Mouse (Mus musculus) limb, embryonic 15.5 days (tissue): ENCODE results near the gene Igsf21. TPM values are rescaled to one million over a fixed set of nuclear protein-coding genes. Genes with fewer than 3 reads are reported as not detected.

ENCODE experiments used
- ATAC-seq: fragments of 200-750 bp; cut with Nextera tagmentation; 2 replicates; pipeline ENCODE4 v1.8.0; 2017; ENCODE audit warnings: low read depth, moderate TSS enrichment; ENCODE audit not compliant: insufficient number of reproducible peaks, low FRiP score, low TSS enrichment
- H3K27ac ChIP-seq: fragments of 300-500 bp; sonication (generic); 2 replicates; pipeline ENCODE4 v1.5.1; 2015; ENCODE audit warnings: moderate library complexity, mild to moderate bottlenecking, inconsistent platforms
- H3K27me3 ChIP-seq: fragments of 300-500 bp; sonication (generic); 2 replicates; pipeline ENCODE4 v1.6.1; 2015; ENCODE audit warnings: inconsistent platforms
- H3K36me3 ChIP-seq: fragments of 300-500 bp; sonication (generic); 2 replicates; pipeline ENCODE4 v1.6.1; 2015; ENCODE audit warnings: inconsistent platforms
- H3K4me1 ChIP-seq: fragments of 300-500 bp; sonication (generic); 2 replicates; pipeline ENCODE4 v1.6.1; 2015; ENCODE audit warnings: inconsistent platforms
- H3K4me2 ChIP-seq: fragments of 300-500 bp; sonication (generic); 2 replicates; pipeline ENCODE4 v1.6.1; 2015; ENCODE audit warnings: mild to moderate bottlenecking, inconsistent platforms
- H3K4me3 ChIP-seq: fragments of 300-500 bp; sonication (generic); 2 replicates; pipeline ENCODE4 v1.5.1; 2015; ENCODE audit warnings: mild to moderate bottlenecking, inconsistent platforms
- H3K9ac ChIP-seq: fragments of 300-500 bp; sonication (generic); 2 replicates; pipeline ENCODE4 v1.6.1; 2015; ENCODE audit warnings: inconsistent platforms
- H3K9me3 ChIP-seq: fragments of 300-500 bp; sonication (generic); 2 replicates; pipeline ENCODE4 v1.6.1; 2016; ENCODE audit warnings: inconsistent platforms
- WGBS: fragments of 180-500 bp; shearing (Covaris S2); methylation state at CpG from one replicate; pipeline ENCODE4 v1.1.7; 2015; 5-methylcytosine and 5-hydroxymethylcytosine counted together
- polyA plus RNA-seq: library from polyadenylated mRNA; unstranded; fragments of >200 nt; fragmentation: Nextera tagmentation; extraction: Ambion mirVana; gene quantifications from 2 replicates; pipeline ENCODE4 v1.2.1, GENCODE M21; 2015

The Igsf21 gene
- polyA plus RNA-seq, 1 experiment from 2014 or later = 0.73 TPM

DNA sequence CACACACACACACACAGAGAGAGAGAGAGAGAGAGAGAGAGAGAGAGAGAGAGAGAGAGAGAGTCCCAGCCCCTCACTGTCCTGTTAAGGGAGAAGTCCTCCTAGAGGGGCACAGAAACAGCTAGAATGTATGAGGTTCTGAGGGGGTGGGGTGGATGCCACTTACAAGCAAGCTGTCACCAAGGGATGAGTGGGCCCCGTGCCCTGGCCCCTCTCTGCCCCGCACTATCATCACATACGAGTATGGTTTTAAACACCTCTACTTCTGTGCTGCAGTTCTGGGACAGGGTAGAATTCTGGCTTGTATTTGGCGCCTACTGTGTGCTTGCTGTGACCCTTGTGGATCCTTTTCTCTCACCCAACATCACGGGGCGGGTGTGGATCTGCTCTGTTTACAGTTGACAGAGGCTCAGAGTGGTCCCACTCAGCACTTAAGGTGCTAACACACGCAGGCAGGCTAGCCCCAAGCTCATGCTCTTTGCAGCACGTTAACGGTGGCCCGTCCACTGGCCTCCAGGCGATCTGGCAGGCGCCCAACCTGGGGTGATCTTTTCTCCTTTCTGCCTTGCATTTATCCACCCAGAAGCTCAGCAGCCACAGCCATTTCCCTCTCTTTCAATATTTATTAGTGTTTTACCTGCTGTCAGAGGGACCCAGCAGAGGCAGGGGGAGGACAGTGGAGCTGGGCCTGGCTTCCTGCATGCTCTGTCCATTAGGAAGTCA is 116.9 kb downstream of the Igsf21 start:
- H3K4me3 ChIP-seq = no peak overlapping the region
- 51% methylated on average over 12 of the region's 12 CpGs for whole genome bisulfite sequencing
- ATAC-seq = no peak
- no peak overlapping the region for H3K4me2 ChIP-seq
- H3K27me3 ChIP-seq = peaks cover 16% of the 10 kb centered on the region
- H3K27ac ChIP-seq = no peak overlapping the region
- no peaks in the 10 kb centered on the region; the same call in 1 of the 2 replicates for H3K4me1 ChIP-seq
- H3K9me3 ChIP-seq = no peaks in the 10 kb centered on the region
- no peaks in the 10 kb centered on the region for H3K36me3 ChIP-seq
- H3K9ac ChIP-seq = no peak overlapping the region

DNA sequence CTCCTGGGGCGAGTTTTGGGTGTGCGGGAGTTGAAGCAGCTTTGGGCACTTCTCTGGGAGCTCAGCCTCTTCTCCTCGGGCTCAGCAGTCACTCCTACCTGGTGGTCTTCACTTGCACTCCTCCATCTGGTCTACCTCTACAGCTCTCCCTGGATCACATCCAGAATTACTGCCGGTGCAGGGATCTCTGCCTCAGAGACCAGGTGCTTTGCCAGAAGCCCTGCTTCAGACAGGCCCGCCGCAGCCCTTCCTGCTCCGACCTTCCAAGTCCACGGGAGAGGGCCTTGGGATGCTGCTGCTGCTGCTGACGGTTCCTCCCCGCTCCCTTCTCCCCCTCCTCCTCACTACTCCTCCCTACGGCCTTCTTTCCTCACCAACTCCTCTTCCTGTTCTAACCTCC is 118.5 kb downstream of the Igsf21 start:
- H3K4me3 ChIP-seq = no peak overlapping the region
- H3K4me2 ChIP-seq = no peak overlapping the region
- no peaks in the 10 kb centered on the region for H3K9me3 ChIP-seq
- H3K4me1 ChIP-seq = no peaks in the 10 kb centered on the region; the same call in 1 of the 2 replicates
- no peaks in the 10 kb centered on the region for H3K36me3 ChIP-seq
- ATAC-seq = no peak
- H3K27ac ChIP-seq = no peak overlapping the region
- no peak overlapping the region for H3K9ac ChIP-seq
- WGBS = 64% methylated on average over 11 of the region's 11 CpGs
- peaks cover 18% of the 10 kb centered on the region for H3K27me3 ChIP-seq

DNA sequence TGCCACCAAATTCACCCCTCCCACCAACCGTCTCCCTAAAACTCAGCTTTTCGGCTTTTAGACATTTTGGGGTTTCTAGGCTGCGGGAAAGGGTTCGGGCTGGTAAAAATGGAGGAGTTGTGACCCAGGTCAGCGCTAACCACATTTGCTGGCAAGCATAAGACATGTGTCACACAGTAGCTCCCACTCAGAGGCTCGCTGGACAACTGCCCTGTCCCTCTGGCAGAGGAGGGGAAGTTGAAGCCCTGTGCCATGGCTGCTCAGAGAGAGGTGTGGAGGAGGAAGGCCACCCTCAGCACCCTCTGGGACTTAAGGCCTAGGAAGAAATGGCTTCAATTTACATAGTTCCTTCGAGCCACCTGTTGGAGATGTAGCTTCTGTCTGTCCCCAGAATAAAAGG is 120.8 kb downstream of the Igsf21 start:
- ATAC-seq = no peak
- 80% methylated on average over 7 of the region's 7 CpGs for WGBS
- no peak overlapping the region for H3K9ac ChIP-seq

DNA sequence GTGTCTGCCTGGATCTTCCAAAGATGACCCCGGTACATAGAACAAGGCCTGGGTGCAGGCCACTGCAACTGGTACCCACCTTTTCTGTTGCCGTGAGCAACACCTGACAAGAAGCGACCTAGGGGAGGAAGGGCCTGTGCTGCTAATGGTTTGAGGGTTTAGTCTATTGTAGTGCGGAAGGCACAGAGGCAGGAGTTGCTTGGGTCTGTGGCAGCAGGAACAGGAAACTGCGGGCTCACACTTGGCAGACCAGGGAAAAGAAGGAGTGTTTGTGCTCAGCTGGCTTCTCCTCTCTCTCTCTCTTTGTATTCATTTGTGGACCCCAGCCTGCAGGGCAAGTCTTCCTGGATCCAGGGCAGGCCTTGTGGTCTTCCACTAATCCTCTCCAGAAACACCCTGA is 124.0 kb downstream of the Igsf21 start:
- 91% methylated on average over 5 of the region's 5 CpGs for WGBS
- H3K9me3 ChIP-seq = no peaks in the 10 kb centered on the region
- no peak overlapping the region for H3K4me2 ChIP-seq
- H3K4me3 ChIP-seq = no peak overlapping the region
- H3K27ac ChIP-seq = no peak overlapping the region
- no peaks in the 10 kb centered on the region; the same call in 1 of the 2 replicates for H3K4me1 ChIP-seq
- H3K27me3 ChIP-seq = 0 out of 2 replicates have a peak, but pooled peaks cover 3% of the 10 kb centered on the region
- ATAC-seq = no peak
- H3K36me3 ChIP-seq = no peaks in the 10 kb centered on the region
- no peak overlapping the region for H3K9ac ChIP-seq

More for the DNA sequence above, 120.8 kb downstream of the Igsf21 start:
- Histone ChIP-seq H3K9me3 (no peaks in the 10 kb centered on the region), H3K4me1 (no peaks in the 10 kb centered on the region; the same call in 1 of the 2 replicates), H3K27me3 (peaks cover 3% of the 10 kb centered on the region), H3K27ac (no peak overlapping the region), H3K4me3 (no peak overlapping the region), H3K36me3 (no peaks in the 10 kb centered on the region), H3K4me2 (no peak overlapping the region)

DNA sequence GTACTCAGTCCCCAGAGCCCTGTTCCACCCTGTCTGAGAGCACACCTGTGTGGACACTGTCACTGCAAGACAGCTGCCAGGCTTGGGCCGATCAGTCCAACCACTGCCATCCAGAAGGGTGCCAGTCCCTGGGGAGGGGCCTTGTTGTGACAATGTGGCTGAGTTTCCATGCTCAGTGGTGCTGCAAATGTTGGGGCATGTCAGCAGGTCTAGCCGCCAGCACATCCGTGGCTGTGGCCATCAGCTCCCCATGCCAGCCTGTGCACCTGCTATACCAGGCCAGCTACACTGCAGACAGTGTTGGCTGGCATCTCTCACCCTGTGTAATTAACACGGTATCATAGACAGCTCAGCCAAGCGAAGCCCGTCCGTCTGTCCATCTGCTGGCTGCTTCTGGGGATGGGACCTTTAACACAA is 129.3 kb downstream of the Igsf21 start:
- 0 out of 2 replicates have a peak, but pooled peaks cover 3% of the 10 kb centered on the region for H3K27me3 ChIP-seq
- no peak for ATAC-seq
- peaks cover 10% of the 10 kb centered on the region; the same call in 1 of the 2 replicates for H3K4me1 ChIP-seq
- no peaks in the 10 kb centered on the region for H3K9me3 ChIP-seq
- H3K36me3 ChIP-seq = no peaks in the 10 kb centered on the region
- 82% methylated on average over 7 of the region's 7 CpGs for WGBS
- H3K4me2 ChIP-seq = no peak overlapping the region
- no peak overlapping the region for H3K4me3 ChIP-seq
- H3K27ac ChIP-seq = no peak overlapping the region
- H3K9ac ChIP-seq = no peak overlapping the region

DNA sequence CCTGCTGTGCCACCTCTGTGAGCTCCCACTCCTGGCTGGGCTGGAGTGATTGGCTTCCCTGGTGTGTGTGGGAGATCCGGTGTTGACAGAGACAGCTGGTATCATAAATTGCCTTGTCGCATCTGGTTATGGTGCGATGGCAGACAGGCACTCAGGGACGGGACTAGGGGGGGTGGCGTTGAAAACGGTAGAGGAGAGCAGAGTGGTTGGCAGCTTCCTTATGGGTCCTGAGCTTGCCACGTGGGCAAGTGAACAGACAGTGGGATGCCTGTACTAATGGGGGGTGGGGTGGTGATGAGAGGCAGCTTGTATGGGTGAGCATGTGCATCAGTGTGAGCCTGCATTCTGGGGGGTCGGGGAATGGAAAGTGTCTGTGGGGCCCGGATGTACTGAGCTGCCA is 130.8 kb downstream of the Igsf21 start:
- Histone ChIP-seq H3K9me3 (no peaks in the 10 kb centered on the region), H3K27ac (no peak overlapping the region), H3K4me3 (no peak overlapping the region), H3K27me3 (peaks cover 10% of the 10 kb centered on the region; the same call in 1 of the 2 replicates), H3K36me3 (no peaks in the 10 kb centered on the region), H3K4me2 (no peak overlapping the region), H3K9ac (no peak overlapping the region), H3K4me1 (peaks cover 10% of the 10 kb centered on the region; the same call in 1 of the 2 replicates)
- 67% methylated on average over 9 of the region's 9 CpGs for WGBS
- no peak for ATAC-seq

DNA sequence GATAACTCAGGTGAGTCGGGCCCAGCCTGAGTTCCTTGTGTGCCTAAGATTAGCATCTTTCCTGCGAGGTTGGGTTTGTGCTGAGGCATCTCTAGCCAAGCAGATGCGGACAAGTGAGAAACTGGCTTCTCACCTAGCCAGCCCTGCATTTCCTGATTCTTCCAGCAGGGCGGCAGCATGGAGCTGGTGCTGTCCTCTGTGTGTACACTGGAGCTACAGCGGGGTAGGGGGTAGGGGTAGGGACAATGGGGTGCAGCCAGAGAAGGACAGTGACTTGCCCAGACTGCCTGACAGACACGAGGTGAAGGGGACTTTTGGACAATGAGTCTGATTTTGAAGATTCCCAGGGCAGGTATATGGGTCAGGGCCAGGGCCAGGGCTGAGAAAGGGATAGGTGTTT is 131.5 kb downstream of the Igsf21 start:
- peaks cover 10% of the 10 kb centered on the region; the same call in 1 of the 2 replicates for H3K4me1 ChIP-seq
- whole genome bisulfite sequencing = 93% methylated on average over 6 of the region's 6 CpGs
- peaks cover 16% of the 10 kb centered on the region for H3K27me3 ChIP-seq
- no peaks in the 10 kb centered on the region for H3K9me3 ChIP-seq
- H3K36me3 ChIP-seq = no peaks in the 10 kb centered on the region
- H3K9ac ChIP-seq = no peak overlapping the region
- no peak overlapping the region for H3K4me2 ChIP-seq
- H3K4me3 ChIP-seq = no peak overlapping the region
- no peak for ATAC-seq
- H3K27ac ChIP-seq = no peak overlapping the region

DNA sequence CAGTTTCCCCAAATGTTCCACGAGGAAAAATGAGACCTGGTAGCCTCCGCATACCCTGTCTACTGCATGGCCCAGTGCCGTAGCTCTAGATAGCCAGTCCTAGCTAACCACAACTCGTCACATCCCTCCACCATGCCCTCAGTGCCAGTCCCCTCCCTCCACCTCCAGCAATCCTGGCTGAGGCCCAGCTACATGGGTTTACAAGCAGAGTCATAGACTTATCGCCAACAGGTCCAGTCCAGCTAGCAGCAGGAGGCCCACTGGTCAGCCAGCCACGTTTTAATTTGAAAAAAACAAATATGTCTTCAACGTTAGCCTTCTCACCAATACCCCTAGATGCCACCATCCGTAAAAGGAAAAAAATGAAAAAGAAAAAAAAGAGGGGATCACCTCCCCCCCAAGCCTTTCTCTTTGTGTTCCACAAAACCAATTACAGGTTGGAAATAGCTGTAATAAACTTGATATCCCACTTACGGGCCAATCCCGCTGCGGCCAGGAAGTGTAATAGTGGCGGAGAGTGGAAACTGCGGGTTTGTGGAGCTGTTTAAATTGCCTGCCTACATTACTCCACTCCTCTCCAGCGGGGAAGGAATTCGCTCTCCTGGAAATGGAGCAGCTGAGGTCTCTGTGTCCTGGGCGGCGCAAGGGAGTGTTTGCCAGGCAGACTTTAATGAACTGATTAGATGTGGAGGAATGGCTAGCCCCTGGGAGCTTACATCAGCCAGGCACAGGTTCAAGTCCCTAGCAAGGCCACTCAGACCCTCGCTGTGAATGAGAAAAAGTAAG is 132.7 kb downstream of the Igsf21 start:
- 46% methylated on average over 18 of the region's 18 CpGs for WGBS

DNA sequence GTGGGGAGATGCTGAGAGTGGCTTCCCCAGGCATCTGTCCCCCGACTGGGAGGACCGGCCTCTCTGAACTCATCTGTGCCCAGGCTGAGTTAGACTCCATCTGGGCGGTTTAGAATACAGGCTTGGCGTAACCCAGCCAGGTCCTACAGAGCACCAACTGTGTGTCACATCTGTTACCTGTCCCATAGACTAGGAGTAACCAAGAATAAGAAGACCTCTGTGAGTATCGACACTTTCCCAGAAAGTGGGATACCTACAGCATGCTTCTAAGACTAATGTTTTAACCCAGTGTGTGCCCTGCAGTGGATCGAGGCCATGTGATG is 137.0 kb downstream of the Igsf21 start:
- H3K27me3 ChIP-seq = peaks cover 54% of the 10 kb centered on the region
- H3K4me1 ChIP-seq = peaks cover 25% of the 10 kb centered on the region
- H3K9me3 ChIP-seq = no peaks in the 10 kb centered on the region
- H3K4me3 ChIP-seq = no peak overlapping the region
- H3K4me2 ChIP-seq = no peak overlapping the region
- H3K9ac ChIP-seq = no peak overlapping the region
- no peak overlapping the region for H3K27ac ChIP-seq
- no peaks in the 10 kb centered on the region for H3K36me3 ChIP-seq
- 47% methylated on average over 6 of the region's 6 CpGs for whole genome bisulfite sequencing
- no peak for ATAC-seq

More for the DNA sequence above, 132.7 kb downstream of the Igsf21 start:
- no peak overlapping the region for H3K4me3 ChIP-seq
- peak; percentile 68; the same call in 1 of the 2 replicates for ATAC-seq
- H3K4me1 ChIP-seq = peaks cover 16% of the 10 kb centered on the region
- no peaks in the 10 kb centered on the region for H3K9me3 ChIP-seq
- no peak overlapping the region for H3K4me2 ChIP-seq
- no peaks in the 10 kb centered on the region for H3K36me3 ChIP-seq
- no peak overlapping the region for H3K9ac ChIP-seq
- H3K27me3 ChIP-seq = peaks cover 28% of the 10 kb centered on the region
- peak overlapping the region; percentile 54; the same call in 1 of the 2 replicates for H3K27ac ChIP-seq

DNA sequence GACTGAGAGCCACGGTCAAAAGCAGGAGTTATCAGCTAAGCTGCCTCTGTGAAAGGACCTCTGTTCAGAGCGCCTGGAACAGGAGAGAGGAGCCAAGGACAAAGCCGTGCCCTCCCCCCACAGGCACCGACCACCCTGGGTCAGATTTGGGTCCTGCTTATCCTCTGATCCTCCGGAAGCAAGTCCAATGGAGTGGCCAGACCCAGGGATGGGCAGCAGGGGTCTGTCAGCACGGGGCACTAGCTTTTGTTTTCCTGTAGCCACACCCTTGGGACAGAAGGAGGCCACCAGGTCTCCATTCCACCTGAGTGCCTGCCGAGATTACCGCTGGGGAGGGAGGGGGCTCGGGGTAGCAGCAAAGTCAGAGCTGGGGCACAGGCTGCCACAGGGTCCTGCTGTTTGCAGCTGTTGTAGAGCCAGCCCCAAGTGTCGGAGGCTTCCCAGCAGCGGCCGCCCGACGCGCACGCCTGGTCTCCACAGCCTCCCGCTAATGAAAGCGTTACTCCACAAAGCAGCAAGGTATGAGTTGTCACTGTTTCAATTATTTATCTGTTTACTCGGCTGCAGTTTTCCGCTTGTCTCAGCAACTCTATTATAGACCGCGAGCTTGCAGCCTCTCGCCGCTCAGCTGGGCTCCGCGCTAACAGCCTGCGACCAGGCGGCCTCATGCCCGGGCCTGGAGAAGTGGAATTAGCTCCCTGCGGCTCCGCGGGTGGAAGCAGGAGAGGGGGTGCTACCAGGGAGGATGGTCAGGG is 137.5 kb downstream of the Igsf21 start:
- H3K4me3 ChIP-seq = no peak overlapping the region
- no peaks in the 10 kb centered on the region for H3K9me3 ChIP-seq
- no peak overlapping the region for H3K9ac ChIP-seq
- no peak overlapping the region for H3K27ac ChIP-seq
- ATAC-seq = no peak
- no peaks in the 10 kb centered on the region for H3K36me3 ChIP-seq
- 3% methylated on average over 31 of the region's 32 CpGs for WGBS
- peaks cover 55% of the 10 kb centered on the region for H3K27me3 ChIP-seq
- H3K4me2 ChIP-seq = peak overlapping the region; percentile 25; the same call in 1 of the 2 replicates
- H3K4me1 ChIP-seq = peaks cover 22% of the 10 kb centered on the region

DNA sequence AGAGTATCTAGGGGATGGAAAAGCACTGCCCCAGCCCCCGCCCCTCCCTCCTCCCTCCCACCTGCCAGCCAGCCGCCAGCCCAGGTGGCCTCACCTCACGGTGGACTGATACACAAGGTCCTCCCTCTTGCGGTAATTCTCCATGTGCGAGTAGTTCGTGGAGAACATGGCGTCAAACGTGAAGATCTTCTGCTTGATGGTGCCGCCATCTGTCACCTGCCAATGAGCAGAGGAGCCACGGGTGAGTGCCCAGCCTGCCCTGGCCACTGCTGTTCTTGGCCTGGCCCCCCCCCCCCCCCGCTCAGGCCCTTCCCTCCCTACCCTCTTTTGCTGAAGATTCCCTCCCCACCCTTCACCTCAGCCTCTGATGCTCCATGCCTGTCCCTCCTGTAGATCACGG is 139.4 kb downstream of the Igsf21 start:
- Histone ChIP-seq H3K27ac (no peak overlapping the region), H3K4me1 (peaks cover 27% of the 10 kb centered on the region), H3K36me3 (no peaks in the 10 kb centered on the region), H3K4me3 (no peak overlapping the region), H3K4me2 (no peak overlapping the region), H3K9me3 (no peaks in the 10 kb centered on the region), H3K9ac (no peak overlapping the region), H3K27me3 (peaks cover 72% of the 10 kb centered on the region)
- WGBS = 74% methylated on average over 11 of the region's 12 CpGs
- no peak for ATAC-seq
